Mouse (Mus musculus) ES-E14 (cell line): ENCODE results near the gene Pidd1. TPM values are rescaled to one million over a fixed set of nuclear protein-coding genes. Genes with fewer than 3 reads are reported as not detected.
A peak's percentile ranks its signal among the peaks of the same experiment; 100 is the strongest.

Source experiments
- DNase-seq: peaks from one replicate; pipeline ENCODE4 v3.0.0-alpha.2; 2013; ENCODE audit warnings: low read depth, low spot score
- H3K27ac ChIP-seq: 2 replicates; pipeline ENCODE4 v1.5.1; 2012; ENCODE audit warnings: low read depth, mild to moderate bottlenecking, low read length, moderate library complexity, mixed read lengths; ENCODE audit not compliant: poor library complexity, insufficient read depth, severe bottlenecking
- H3K36me3 ChIP-seq: 2 replicates; pipeline ENCODE4 v1.6.1; 2012; ENCODE audit warnings: mild to moderate bottlenecking, low read length, moderate library complexity, mixed read lengths; ENCODE audit not compliant: control insufficient read depth, poor library complexity, insufficient read depth, severe bottlenecking
- H3K4me1 ChIP-seq, 2 experiments: fragments of 150-350 bp in 1 of 2; sonication (generic) in 1 of 2; 2 replicates each; pipeline ENCODE4 v1.6.1; 2012; ENCODE audit warnings: low read length in 2 of 2, mild to moderate bottlenecking in 1 of 2, mixed read lengths in 1 of 2; ENCODE audit not compliant: control insufficient read depth in 2 of 2, insufficient read depth in 2 of 2, poor library complexity in 1 of 2
- H3K4me3 ChIP-seq, 2 experiments: fragments of 150-350 bp in 1 of 2; sonication (generic) in 1 of 2; 2 replicates each; pipeline ENCODE4 v1.5.1; 2012; ENCODE audit warnings: low read length in 2 of 2, low read depth in 1 of 2, mild to moderate bottlenecking in 1 of 2, mixed read lengths in 1 of 2; ENCODE audit not compliant: insufficient read depth in 1 of 2, poor library complexity in 1 of 2, severe bottlenecking in 1 of 2
- H3K9ac ChIP-seq: 2 replicates; pipeline ENCODE4 v1.6.1; 2012; ENCODE audit warnings: low read depth, mild to moderate bottlenecking, low read length, mixed read lengths; ENCODE audit not compliant: poor library complexity, insufficient read depth, severe bottlenecking
- H3K9me3 ChIP-seq: fragments of 150-350 bp; sonication (generic); 2 replicates; pipeline ENCODE4 v1.6.1; 2012; ENCODE audit warnings: low read depth, mild to moderate bottlenecking, low read length; ENCODE audit not compliant: control insufficient read depth, insufficient read depth
- CHD2 ChIP-seq: IDR thresholded peaks from 2 replicates; pipeline ENCODE4 v1.6.1; 2014; ENCODE audit warnings: mild to moderate bottlenecking, low read depth, low read length, inconsistent platforms
- HCFC1 ChIP-seq: IDR thresholded peaks from 2 replicates; pipeline ENCODE4 v1.6.1; 2012; ENCODE audit warnings: low read length, inconsistent platforms, borderline replicate concordance; ENCODE audit not compliant: insufficient read depth
- MAFK ChIP-seq: IDR thresholded peaks from 2 replicates; pipeline ENCODE4 v1.6.1; 2014; ENCODE audit warnings: mild to moderate bottlenecking, low read depth, low read length, inconsistent platforms; ENCODE audit not compliant: insufficient read depth
- ZC3H11A ChIP-seq: IDR thresholded peaks from 2 replicates; pipeline ENCODE4 v1.6.1; 2012; ENCODE audit warnings: low read depth, mild to moderate bottlenecking, inconsistent platforms, low read length, borderline replicate concordance
- ZNF384 ChIP-seq: IDR thresholded peaks from 2 replicates; pipeline ENCODE4 v1.6.1; 2012; ENCODE audit warnings: low read depth, low read length, inconsistent platforms
- in situ Hi-C, 2 experiments: fragments of 600-800 bp; cut with MboI; formaldehyde crosslinking; loops; one replicate each; pipeline ENCODE4 v1.15.1; 2025; ENCODE audit warnings: low sequenced_read_pairs in 2 of 2, inconsistent platforms in 1 of 2; ENCODE audit not compliant: unreplicated experiment in 2 of 2
- total RNA-seq: library from RNA; depleted of rRNA; stranded (reverse); fragments of 300-350 nt; gene quantifications from 2 replicates; pipeline ENCODE4 v1.2.3, GENCODE M21; 2012

The Pidd1 gene
- total RNA-seq, 1 experiment: 23.4 TPM

- TF ChIP-seq ZC3H11A (no peak), ZNF384 (no peak), HCFC1 (peak; percentile 52; the same call in 1 of the 2 replicates)
- H3K36me3 ChIP-seq: peaks cover 18% of the 10 kb centered on the region; the same call in 1 of the 2 replicates
- in situ Hi-C loops: no loop called here
- DNase-seq: peak; percentile 82
- H3K9me3 ChIP-seq: no peaks in the 10 kb centered on the region
- H3K4me3 ChIP-seq: peak within 1 kb of the TSS in 1 of 2 experiments; percentile 37; a peak in 3 of 4 replicates
- H3K9ac ChIP-seq: peak within 1 kb of the TSS; percentile 7; the same call in 1 of the 2 replicates
- peaks cover 0 to 18% of the 10 kb centered on the region in 2 experiments; a peak in 2 of 4 replicates for H3K4me1 ChIP-seq
- H3K27ac ChIP-seq: no peak within 1 kb of the TSS
Measured at GRCm38 (mm10) chr7:141429310-141429709, 14.5 kb downstream of the Pidd1 start, which contains the start of gene Cend1. TSS of gene Cend1 (minus strand) at chr7:141429491.

GRCm38 (mm10) chr7:141428701-141429100 is 15.1 kb downstream of the Pidd1 start:
- H3K9me3 ChIP-seq: no peaks in the 10 kb centered on the region
- in situ Hi-C loops: no loop called here
- H3K9ac ChIP-seq: no peak overlapping the region
- H3K4me3 ChIP-seq: no peak overlapping the region
- no peak overlapping the region for H3K27ac ChIP-seq
- H3K36me3 ChIP-seq: peaks cover 14% of the 10 kb centered on the region; the same call in 1 of the 2 replicates
- peaks cover 0 to 14% of the 10 kb centered on the region in 2 experiments; a peak in 2 of 4 replicates for H3K4me1 ChIP-seq
- DNase-seq: no peak
- no peak for TF ChIP-seq CHD2
- TF ChIP-seq MAFK: no peak
- no peak for TF ChIP-seq ZC3H11A
- no peak for TF ChIP-seq HCFC1
- no peak for TF ChIP-seq ZNF384

GRCm38 (mm10) chr7:141426948-141427730 is 16.7 kb downstream of the Pidd1 start:
- DNase-seq: no peak
- no peaks in the 10 kb centered on the region for H3K9me3 ChIP-seq
- H3K36me3 ChIP-seq: peaks cover 6% of the 10 kb centered on the region; the same call in 1 of the 2 replicates
- no peak overlapping the region for H3K9ac ChIP-seq
- no peak for TF ChIP-seq HCFC1
- TF ChIP-seq MAFK: no peak
- no peak for TF ChIP-seq ZC3H11A
- TF ChIP-seq ZNF384: no peak
- TF ChIP-seq CHD2: no peak
- H3K4me1 ChIP-seq: peaks cover 0 to 13% of the 10 kb centered on the region in 2 experiments; a peak in 2 of 4 replicates
- no peak overlapping the region for H3K4me3 ChIP-seq
- H3K27ac ChIP-seq: no peak overlapping the region
- in situ Hi-C loops: no loop called here

- Histone ChIP-seq H3K9ac (no peak overlapping the region), H3K9me3 (no peaks in the 10 kb centered on the region), H3K36me3 (no peaks in the 10 kb centered on the region), H3K27ac (no peak overlapping the region), H3K4me3 (no peak overlapping the region), H3K4me1 (peaks cover 1 to 8% of the 10 kb centered on the region in 2 experiments; a peak in 2 of 4 replicates)
- TF ChIP-seq CHD2: no peak
- no peak for TF ChIP-seq ZC3H11A
- TF ChIP-seq MAFK: no peak
- DNase-seq: no peak
- in situ Hi-C loops: no loop called here
Measured at GRCm38 (mm10) chr7:141423811-141424210, 20.0 kb downstream of the Pidd1 start.
